Mouse (Mus musculus): ENCODE results near the gene Spag6l.
"Not testable (repeated sequence)": the region's sequence is repeated elsewhere in the genome, so short reads cannot be mapped to it uniquely, and the experiment has no call there.

Gene Spag6l

DNA sequence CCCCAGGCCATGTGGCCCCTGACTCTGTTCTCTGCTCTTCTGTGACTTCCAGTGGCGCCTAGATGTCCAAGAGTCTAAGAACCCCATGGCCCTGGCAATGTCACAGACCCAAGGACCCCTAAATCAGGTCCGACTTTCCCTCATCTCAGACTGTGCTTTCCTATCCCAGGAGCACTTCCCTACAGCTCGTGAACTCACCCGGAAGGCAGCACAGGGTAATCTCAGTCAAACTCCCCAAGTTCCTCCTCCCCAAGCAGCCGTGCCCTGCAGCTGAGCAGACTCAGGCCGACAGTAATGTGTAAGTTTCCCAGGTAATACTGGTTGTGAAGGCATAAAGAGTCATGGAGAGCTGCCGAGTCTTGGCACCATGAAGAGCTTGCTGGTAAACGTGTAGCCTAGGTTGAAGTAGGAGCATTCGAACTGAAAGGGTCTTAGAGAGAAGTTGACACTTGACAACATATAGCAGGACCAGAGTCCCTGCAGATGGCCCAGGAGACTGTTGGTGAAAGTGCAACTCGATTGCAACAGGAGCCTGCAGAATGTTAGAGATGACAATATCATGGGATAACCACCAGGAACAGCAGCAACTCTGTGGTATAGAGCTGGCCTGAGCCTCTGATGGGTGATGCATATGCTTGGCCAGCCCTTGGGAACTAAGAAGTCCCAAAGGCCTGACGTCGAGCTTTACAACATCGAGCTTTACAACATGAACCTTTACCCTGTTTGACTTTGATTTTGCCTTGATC lies 27.6 kb upstream of the Spag6l start:
- H3K36me3 ChIP-seq (ENCODE audit: insufficient read depth, low read length), result no peaks in the 10 kb centered on the region
- no peaks in the 10 kb centered on the region for H3K9me3 ChIP-seq (ENCODE audit: low read length)
- no peak overlapping the region for H3K4me3 ChIP-seq (replicated peaks; ENCODE audit: low read length)
- H3K4me1 ChIP-seq (replicated peaks; ENCODE audit: low read depth, low read length), result peaks cover 34% of the 10 kb centered on the region
- H3K27me3 ChIP-seq (ENCODE audit: insufficient read depth, low read length), result no peaks in the 10 kb centered on the region
- TF ChIP-seq POU5F1 (IDR thresholded peaks at IDR 0.05; ENCODE audit: borderline replicate concordance, low read length), result no peak
- no peak for TF ChIP-seq CTCF (conservative IDR thresholded peaks at IDR 0.05; ENCODE audit: low read length)
- TF ChIP-seq NANOG (IDR thresholded peaks at IDR 0.05; ENCODE audit: borderline replicate concordance, low read length), result no peak

DNA sequence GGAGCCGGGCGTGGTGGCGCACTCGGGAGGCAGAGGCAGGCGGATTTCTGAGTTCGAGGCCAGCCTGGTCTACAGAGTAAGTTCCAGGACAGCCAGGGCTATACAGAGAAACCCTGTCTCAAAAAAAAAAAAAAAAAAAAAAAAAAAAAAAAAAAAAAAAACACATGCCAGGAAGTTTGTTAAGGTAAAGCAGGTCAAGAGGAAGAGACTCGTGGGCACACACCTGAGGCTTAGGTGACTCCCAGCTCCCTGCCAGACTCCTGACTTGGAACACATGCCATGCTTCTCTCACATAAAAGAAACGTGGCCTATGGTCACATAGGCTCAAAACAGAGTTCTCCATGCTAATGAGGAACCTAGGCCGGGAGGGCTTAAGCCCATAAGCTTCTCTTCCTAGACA lies 26.8 kb upstream of the Spag6l start:
- not testable (repeated sequence) for H3K36me3 ChIP-seq (ENCODE audit: insufficient read depth, low read length); H3K4me3 ChIP-seq (replicated peaks; ENCODE audit: low read length); H3K9me3 ChIP-seq (ENCODE audit: low read length); H3K27me3 ChIP-seq (ENCODE audit: insufficient read depth, low read length)
- peaks cover 34% of the 10 kb centered on the region for H3K4me1 ChIP-seq (replicated peaks; ENCODE audit: low read depth, low read length)

DNA sequence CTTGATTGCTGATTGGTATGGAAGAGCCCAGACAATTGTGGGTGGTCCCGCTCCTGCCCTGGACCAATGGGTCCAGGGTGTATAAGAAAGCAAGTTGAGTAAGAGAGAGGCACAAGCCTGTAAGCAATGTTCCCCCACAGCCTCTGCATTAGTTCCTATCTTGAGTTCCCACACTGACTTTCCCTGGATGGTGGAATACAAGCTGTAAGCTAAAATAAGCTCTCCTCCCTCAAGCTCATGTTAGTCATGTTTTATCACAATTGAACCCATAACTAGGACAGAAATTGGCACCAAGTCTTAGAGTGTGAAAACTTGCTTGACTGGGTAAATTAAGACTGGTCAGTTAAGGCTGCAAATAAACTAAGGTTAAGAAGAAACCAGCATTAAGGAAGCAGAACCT lies 26.3 kb upstream of the Spag6l start:
- H3K4me1 ChIP-seq (replicated peaks; ENCODE audit: low read depth, low read length), result peaks cover 34% of the 10 kb centered on the region
- H3K4me3 ChIP-seq (replicated peaks; ENCODE audit: low read length), result no peak overlapping the region
- H3K9me3 ChIP-seq (ENCODE audit: low read length), result no peaks in the 10 kb centered on the region
- TF ChIP-seq NANOG (IDR thresholded peaks at IDR 0.05; ENCODE audit: borderline replicate concordance, low read length) (no peak), CTCF (conservative IDR thresholded peaks at IDR 0.05; ENCODE audit: low read length) (no peak), POU5F1 (IDR thresholded peaks at IDR 0.05; ENCODE audit: borderline replicate concordance, low read length) (no peak)
- H3K27me3 ChIP-seq (ENCODE audit: insufficient read depth, low read length), result no peaks in the 10 kb centered on the region
- H3K36me3 ChIP-seq (ENCODE audit: insufficient read depth, low read length), result no peaks in the 10 kb centered on the region

DNA sequence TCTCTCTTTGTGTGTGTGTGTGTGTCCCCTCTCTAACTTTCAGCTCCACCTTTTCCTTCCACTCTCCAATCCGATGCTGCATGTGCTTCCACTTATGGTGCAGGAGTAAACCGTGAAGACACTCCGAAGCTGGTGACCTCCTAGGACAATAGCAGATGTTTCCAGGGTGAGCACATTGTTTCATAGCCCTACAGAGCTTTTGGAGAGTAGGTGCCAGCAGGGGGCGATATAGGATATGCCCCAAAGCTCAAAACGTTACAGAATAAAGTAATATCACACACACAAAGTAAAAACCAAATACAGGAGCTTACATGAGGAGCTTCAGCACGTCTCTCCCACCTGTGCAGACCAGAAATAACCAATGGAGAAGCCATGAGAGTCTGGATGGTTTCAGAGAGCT lies 25.6 kb upstream of the Spag6l start:
- peaks cover 34% of the 10 kb centered on the region for H3K4me1 ChIP-seq (replicated peaks; ENCODE audit: low read depth, low read length)
- H3K36me3 ChIP-seq (ENCODE audit: insufficient read depth, low read length), result no peaks in the 10 kb centered on the region
- H3K9me3 ChIP-seq (ENCODE audit: low read length), result no peaks in the 10 kb centered on the region
- H3K4me3 ChIP-seq (replicated peaks; ENCODE audit: low read length), result no peak overlapping the region
- H3K27me3 ChIP-seq (ENCODE audit: insufficient read depth, low read length), result no peaks in the 10 kb centered on the region
- peak; percentile 74 for TF ChIP-seq CTCF (conservative IDR thresholded peaks at IDR 0.05; ENCODE audit: low read length)
- TF ChIP-seq POU5F1 (IDR thresholded peaks at IDR 0.05; ENCODE audit: borderline replicate concordance, low read length), result no peak

DNA sequence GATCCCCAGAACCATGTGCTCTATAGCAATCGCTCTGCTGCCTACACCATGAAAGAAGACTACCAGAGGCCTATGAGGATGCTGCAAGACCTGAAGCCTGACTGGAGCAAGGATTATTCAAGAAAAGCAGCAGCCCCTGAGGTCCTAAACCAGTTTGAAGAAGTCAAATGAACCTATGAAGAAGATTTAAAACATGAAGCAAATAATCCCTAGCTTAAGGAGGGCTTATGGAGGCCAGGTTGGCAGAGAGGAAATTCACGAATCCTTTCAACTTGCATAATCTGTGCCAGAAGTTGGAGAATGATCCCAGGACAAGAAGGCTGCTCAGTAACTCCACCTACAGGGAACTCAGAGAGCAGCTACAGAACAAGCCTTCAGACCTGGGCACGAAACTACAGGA lies 23.2 kb upstream of the Spag6l start:
- H3K4me3 ChIP-seq (replicated peaks; ENCODE audit: low read length), result no peak overlapping the region
- no peaks in the 10 kb centered on the region for H3K27me3 ChIP-seq (ENCODE audit: insufficient read depth, low read length)
- peaks cover 23% of the 10 kb centered on the region for H3K4me1 ChIP-seq (replicated peaks; ENCODE audit: low read depth, low read length)
- H3K9me3 ChIP-seq (ENCODE audit: low read length), result no peaks in the 10 kb centered on the region
- TF ChIP-seq CTCF (conservative IDR thresholded peaks at IDR 0.05; ENCODE audit: low read length) (peak; percentile 15; the same call in 1 of the 2 replicates), POU5F1 (IDR thresholded peaks at IDR 0.05; ENCODE audit: borderline replicate concordance, low read length) (no peak)
- no peaks in the 10 kb centered on the region for H3K36me3 ChIP-seq (ENCODE audit: insufficient read depth, low read length)

DNA sequence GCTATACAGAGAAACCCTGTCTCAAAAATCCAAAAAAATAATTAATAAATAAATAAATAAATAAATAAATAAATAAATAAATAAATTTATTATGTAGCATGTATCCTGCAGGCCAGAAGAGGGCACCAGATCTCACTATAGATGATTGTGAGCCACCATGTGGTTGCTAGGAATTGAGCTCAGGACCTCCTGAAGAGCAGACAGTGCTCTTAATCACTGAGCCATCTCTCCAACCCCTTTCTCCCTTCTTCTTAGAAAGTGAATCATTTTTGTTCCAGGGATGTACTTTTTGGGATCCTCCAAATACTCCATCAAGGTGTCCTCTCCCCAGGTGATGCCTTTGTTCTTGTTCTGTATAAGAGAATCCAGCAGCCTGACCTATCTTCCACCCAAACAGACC lies 19.9 kb upstream of the Spag6l start:
- H3K36me3 ChIP-seq (ENCODE audit: insufficient read depth, low read length), result no peaks in the 10 kb centered on the region
- no peaks in the 10 kb centered on the region for H3K4me1 ChIP-seq (replicated peaks; ENCODE audit: low read depth, low read length)
- H3K27me3 ChIP-seq (ENCODE audit: insufficient read depth, low read length), result no peaks in the 10 kb centered on the region
- no peaks in the 10 kb centered on the region for H3K9me3 ChIP-seq (ENCODE audit: low read length)
- H3K4me3 ChIP-seq (replicated peaks; ENCODE audit: low read length), result no peak overlapping the region
- TF ChIP-seq CTCF (conservative IDR thresholded peaks at IDR 0.05; ENCODE audit: low read length), result peak; percentile 19; the same call in 1 of the 2 replicates
- no peak for TF ChIP-seq POU5F1 (IDR thresholded peaks at IDR 0.05; ENCODE audit: borderline replicate concordance, low read length)
- no peak for TF ChIP-seq NANOG (IDR thresholded peaks at IDR 0.05; ENCODE audit: borderline replicate concordance, low read length)

DNA sequence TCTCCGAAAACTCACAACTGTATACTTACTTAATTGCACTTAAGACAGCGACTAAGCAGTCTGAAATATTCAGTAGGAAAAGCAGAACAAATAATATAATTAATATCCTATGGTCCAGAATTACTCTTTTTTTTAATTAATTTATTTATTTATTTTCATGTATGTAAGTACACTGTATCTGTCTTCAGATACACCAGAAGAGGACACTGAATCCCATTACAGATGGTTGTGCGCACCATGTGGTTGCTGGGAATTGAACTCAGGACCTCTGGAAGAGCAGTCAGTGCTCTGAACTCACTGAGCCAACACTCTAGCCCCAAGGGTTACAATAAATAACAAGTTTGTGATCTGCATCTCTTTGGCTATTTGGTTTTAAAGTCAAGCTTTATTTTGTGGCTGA lies 415 bp upstream of the Spag6l start:
- H3K27me3 ChIP-seq (ENCODE audit: insufficient read depth, low read length), result no peaks in the 10 kb centered on the region
- no peak overlapping the region for H3K4me3 ChIP-seq (replicated peaks; ENCODE audit: low read length)
- TF ChIP-seq CTCF (conservative IDR thresholded peaks at IDR 0.05; ENCODE audit: low read length) (no peak), NANOG (IDR thresholded peaks at IDR 0.05; ENCODE audit: borderline replicate concordance, low read length) (no peak), POU5F1 (IDR thresholded peaks at IDR 0.05; ENCODE audit: borderline replicate concordance, low read length) (no peak)
- H3K9me3 ChIP-seq (ENCODE audit: low read length), result peaks cover 8% of the 10 kb centered on the region
- H3K4me1 ChIP-seq (replicated peaks; ENCODE audit: low read depth, low read length), result peaks cover 36% of the 10 kb centered on the region
- H3K36me3 ChIP-seq (ENCODE audit: insufficient read depth, low read length), result no peaks in the 10 kb centered on the region

DNA sequence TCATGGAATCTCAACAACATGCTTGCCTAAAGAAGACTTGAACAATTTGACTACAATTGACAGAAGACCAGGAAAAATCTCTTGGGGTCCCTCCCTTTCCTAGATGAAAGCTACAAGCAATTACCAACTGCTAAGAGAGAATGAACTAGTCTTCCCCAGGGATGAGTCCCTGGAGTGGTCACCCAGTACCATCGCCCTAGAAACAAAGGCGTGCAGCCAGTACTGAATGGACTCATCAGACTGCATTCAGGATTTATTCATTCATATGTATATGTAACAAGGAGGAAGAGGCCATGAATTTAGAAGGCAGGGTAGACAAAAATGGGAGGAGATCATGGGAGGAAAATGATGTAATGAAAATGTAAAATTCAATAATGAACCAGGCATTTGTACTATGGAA lies 3.0 kb downstream of the Spag6l start:
- Histone ChIP-seq H3K36me3 (ENCODE audit: insufficient read depth, low read length) (no peaks in the 10 kb centered on the region), H3K27me3 (ENCODE audit: insufficient read depth, low read length) (no peaks in the 10 kb centered on the region), H3K4me3 (replicated peaks; ENCODE audit: low read length) (no peak overlapping the region), H3K9me3 (ENCODE audit: low read length) (peaks cover 3% of the 10 kb centered on the region), H3K4me1 (replicated peaks; ENCODE audit: low read depth, low read length) (peaks cover 38% of the 10 kb centered on the region)
- TF ChIP-seq POU5F1 (IDR thresholded peaks at IDR 0.05; ENCODE audit: borderline replicate concordance, low read length) (no peak), NANOG (IDR thresholded peaks at IDR 0.05; ENCODE audit: borderline replicate concordance, low read length) (peak; percentile 61), CTCF (conservative IDR thresholded peaks at IDR 0.05; ENCODE audit: low read length) (no peak)

DNA sequence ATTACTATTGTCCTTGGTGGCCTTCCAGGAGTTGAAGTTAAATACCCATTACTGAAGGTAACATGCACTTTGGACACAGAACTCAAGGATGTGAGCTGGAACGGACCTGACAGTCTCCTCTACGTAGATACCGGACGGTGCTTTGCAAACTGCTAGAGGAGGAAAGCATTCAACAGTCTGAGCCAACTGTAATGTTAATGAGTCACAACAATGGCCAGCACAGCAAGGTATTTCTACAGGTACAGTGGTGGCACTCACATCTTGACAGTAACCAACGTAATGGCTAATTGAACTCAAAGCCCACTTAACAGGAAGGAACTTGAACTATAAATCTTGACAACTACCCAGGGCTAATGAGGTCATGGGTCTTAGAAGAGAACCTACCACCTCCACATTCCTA lies 3.8 kb downstream of the Spag6l start:
- Histone ChIP-seq H3K27me3 (ENCODE audit: insufficient read depth, low read length) (no peaks in the 10 kb centered on the region), H3K9me3 (ENCODE audit: low read length) (no peaks in the 10 kb centered on the region), H3K4me1 (replicated peaks; ENCODE audit: low read depth, low read length) (peaks cover 36% of the 10 kb centered on the region), H3K36me3 (ENCODE audit: insufficient read depth, low read length) (no peaks in the 10 kb centered on the region), H3K4me3 (replicated peaks; ENCODE audit: low read length) (no peak overlapping the region)
- TF ChIP-seq POU5F1 (IDR thresholded peaks at IDR 0.05; ENCODE audit: borderline replicate concordance, low read length) (0 out of 2 replicates have a peak, but pooled peaks have one; percentile 40), CTCF (conservative IDR thresholded peaks at IDR 0.05; ENCODE audit: low read length) (no peak), NANOG (IDR thresholded peaks at IDR 0.05; ENCODE audit: borderline replicate concordance, low read length) (peak; percentile 69)
